Mouse (Mus musculus) 416B (cell line): ENCODE data around the gene Vmn1r55.
"Not testable (repeated sequence)": the region's sequence is repeated elsewhere in the genome, so short reads cannot be mapped to it uniquely, and the experiment has no call there.

Experiments used
- DNase-seq: peaks from one replicate; pipeline ENCODE4 v3.0.0; 2011; ENCODE audit warnings: low read depth

Vmn1r55 gene

DNA sequence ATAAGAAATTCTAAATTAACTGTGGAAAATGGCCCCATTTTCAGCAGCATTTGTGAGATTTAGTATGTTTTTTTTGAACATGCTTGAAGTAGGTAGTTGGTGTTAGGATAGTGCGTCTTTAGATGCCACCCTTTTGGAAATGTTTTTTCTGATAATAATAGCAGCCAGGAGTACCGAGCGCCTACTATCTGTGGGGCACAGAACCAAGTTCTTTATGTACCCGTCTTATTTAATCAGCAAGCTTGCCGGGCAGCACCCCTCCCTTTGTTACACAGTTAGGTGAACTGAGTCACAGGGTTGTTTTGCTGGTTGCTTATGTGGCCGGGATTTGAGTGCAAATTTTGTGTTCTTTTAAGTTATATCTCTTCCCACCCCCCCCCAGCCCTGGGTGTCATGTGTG lies 68.2 kb downstream of the Vmn1r55 start:
- peak; percentile 44 for DNase-seq

DNA sequence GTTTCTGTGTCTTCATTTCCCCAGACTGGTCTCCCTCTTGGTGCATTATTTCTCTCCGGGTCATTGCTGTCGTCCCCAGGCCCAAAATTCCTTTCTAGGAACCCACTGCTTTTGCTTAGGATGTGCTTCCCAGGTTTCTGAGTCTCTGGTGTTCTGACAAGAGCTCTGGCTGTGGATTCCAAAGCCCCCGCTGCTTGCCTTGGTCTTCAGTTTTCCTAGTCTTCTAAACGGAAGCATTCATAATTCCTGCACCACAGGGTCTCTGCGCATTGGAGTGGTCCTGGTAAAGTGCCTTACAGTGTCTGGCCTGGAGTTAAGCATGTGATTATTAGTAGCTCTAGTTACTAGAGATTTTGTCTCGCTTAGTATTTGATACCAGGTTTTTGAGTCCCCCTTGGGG lies 68.7 kb downstream of the Vmn1r55 start:
- no peak for DNase-seq

DNA sequence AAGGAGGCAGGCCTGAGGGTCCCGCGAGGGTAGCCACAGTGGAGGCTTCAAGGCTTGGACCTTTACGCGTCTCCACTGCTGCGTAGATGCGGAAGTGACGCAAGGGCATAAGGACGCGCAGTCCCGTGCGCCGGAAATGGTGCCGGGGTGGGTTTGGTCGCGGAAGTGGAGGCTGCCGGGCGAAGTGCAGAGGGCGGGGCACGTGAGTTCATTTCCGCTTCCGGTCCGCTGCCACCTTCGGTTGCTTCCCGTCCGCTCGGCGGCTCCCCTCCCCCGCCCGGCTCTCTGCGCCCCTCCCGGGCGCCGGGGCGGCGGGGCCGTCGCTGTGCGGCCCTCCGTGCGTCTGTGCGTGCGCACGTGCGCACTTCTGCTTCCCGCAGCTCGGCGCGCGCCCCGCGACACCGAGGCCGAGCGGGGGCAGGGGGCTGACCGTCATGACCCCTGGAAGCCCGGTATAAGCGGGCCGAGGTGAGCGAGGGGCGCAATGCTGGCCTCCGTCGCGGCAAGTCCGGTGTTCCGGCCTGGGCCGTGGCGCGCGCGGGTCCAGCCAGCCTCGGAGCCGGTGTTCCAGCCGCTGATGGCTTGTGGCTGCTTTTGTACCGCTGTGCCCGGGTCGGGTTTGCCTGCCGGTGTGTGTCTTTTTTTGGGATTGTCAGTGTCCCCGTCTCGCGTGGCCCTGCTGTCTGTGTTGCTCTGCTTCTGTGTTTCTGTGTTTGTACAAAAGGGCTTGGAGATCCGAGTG lies 69.3 kb downstream of the Vmn1r55 start, which contains the start of gene Epn1:
TSS of gene Epn1 (plus strand) at position 226 of the 742 bp plus-strand sequence.
- DNase-seq: peak; percentile 95

DNA sequence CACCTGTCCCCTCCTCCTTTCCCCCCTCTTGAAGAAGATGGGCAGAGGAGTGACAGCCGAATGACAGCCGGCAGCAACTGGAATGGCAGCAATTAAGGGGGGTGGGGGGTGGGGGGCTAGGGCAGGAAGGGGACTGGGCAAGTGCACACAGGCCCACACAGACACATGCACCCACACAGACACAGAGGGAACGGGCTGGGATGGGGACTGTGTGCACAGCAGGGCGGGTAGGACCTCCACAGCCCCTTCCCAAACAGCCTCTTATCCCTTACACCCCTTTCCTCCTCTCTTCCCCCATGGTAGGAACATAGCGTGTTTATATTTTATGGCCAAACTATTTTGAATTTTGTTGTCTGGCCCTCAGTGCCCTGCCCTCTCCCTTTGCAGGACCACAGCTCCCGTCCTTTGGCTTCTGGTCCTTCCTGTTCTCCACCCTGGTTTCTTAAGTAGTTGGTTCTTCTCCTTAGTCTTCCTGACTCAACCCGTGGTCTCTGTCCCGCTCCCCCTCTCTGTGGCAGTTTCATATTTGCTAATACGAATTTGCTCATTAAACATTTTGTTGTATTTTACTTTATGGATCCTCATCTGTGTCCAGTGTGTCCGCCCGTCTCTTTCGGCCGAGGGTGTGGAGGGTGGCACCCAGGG lies 70.0 kb downstream of the Vmn1r55 start:
- DNase-seq: not testable (repeated sequence)
